In genomic region chr11:67455527-67455981, GRCm38 (mm10) we compare ENCODE assay signal across 8 mouse cellular contexts. TPM values are rescaled to one million over a fixed set of nuclear protein-coding genes. Genes with fewer than 3 reads are reported as not detected.
A peak's percentile ranks its signal among the peaks of the same experiment; 100 is the strongest.
DNase-seq lines count a peak whose midpoint lies in the region; ATAC-seq and TF ChIP-seq lines count a peak whose summit lies in the region.

No protein-coding gene starts in this region.

- H3K9ac ChIP-seq in intestine, postnatal 0 days (ENCODE audit: low read depth, low read length) = peak overlapping the region; percentile 53
- peak overlapping the region; percentile 74 for H3K9ac ChIP-seq in lung, embryonic 16.5 days (ENCODE audit: low read length)

- H3K4me3 ChIP-seq in erythroblast, embryonic 14.5 days (replicated peaks) = peak overlapping the region; percentile 38
- H3K4me3 ChIP-seq in intestine, postnatal 0 days (ENCODE audit: low read depth, low read length) = peak overlapping the region; percentile 68
- H3K4me3 ChIP-seq in lung, embryonic 16.5 days (ENCODE audit: low read length) = peak overlapping the region; percentile 60

- WGBS in intestine, postnatal 0 days = 1% methylated on average over 31 of the region's 42 CpGs
- under 1% methylated on average over 35 of the region's 42 CpGs for WGBS in lung, embryonic 16.5 days

- peaks cover 30% of the 10 kb centered on the region for H3K27me3 ChIP-seq in erythroblast, embryonic 14.5 days (ENCODE audit: control insufficient read depth)
- peaks cover 23% of the 10 kb centered on the region for H3K27me3 ChIP-seq in intestine, postnatal 0 days (replicated peaks; ENCODE audit: control insufficient read depth, insufficient read depth, low read length)
- H3K27me3 ChIP-seq in lung, embryonic 16.5 days (ENCODE audit: control insufficient read depth, insufficient read depth, low read depth, low read length) = peaks cover 7% of the 10 kb centered on the region; the same call in 1 of the 2 replicates

- 0 out of 2 replicates have a peak, but pooled peaks have one; percentile 0 for TF ChIP-seq CTCF in intestine, postnatal 0 days (IDR thresholded peaks at IDR 0.05; ENCODE audit: low read depth)

- H3K4me2 ChIP-seq in intestine, postnatal 0 days (replicated peaks; ENCODE audit: low read depth) = peak overlapping the region; percentile 96
- peak overlapping the region; percentile 85 for H3K4me2 ChIP-seq in lung, embryonic 16.5 days (ENCODE audit: low read depth, low read length)

- no peaks in the 10 kb centered on the region for H3K9me3 ChIP-seq in erythroblast, embryonic 14.5 days (ENCODE audit: control insufficient read depth, low read length)
- H3K9me3 ChIP-seq in intestine, postnatal 0 days (ENCODE audit: control insufficient read depth) = no peaks in the 10 kb centered on the region
- no peaks in the 10 kb centered on the region for H3K9me3 ChIP-seq in lung, embryonic 16.5 days (ENCODE audit: control insufficient read depth, low read length)

- H3K36me3 ChIP-seq in erythroblast, embryonic 14.5 days (ENCODE audit: control insufficient read depth) = no peaks in the 10 kb centered on the region
- H3K36me3 ChIP-seq in intestine, postnatal 0 days (ENCODE audit: control insufficient read depth, insufficient read depth) = no peaks in the 10 kb centered on the region
- no peaks in the 10 kb centered on the region for H3K36me3 ChIP-seq in lung, embryonic 16.5 days (ENCODE audit: control insufficient read depth, insufficient read depth, low read length)

- no peaks in the 10 kb centered on the region for H3K4me1 ChIP-seq in erythroblast, embryonic 14.5 days (ENCODE audit: control insufficient read depth)
- H3K4me1 ChIP-seq in intestine, postnatal 0 days (replicated peaks; ENCODE audit: control insufficient read depth, insufficient read depth, low read length) = no peaks in the 10 kb centered on the region
- peaks cover 20% of the 10 kb centered on the region for H3K4me1 ChIP-seq in lung, embryonic 16.5 days (replicated peaks; ENCODE audit: control insufficient read depth, insufficient read depth, low read length)

- peak; percentile 65 for DNase-seq in adrenal gland, postnatal 25 days
- DNase-seq in gastrocnemius, postnatal 10 days = peak; percentile 53
- DNase-seq in retina, embryonic 14.5 days (ENCODE audit: low spot score) = peak; percentile 56
- DNase-seq in MN1 (ENCODE audit: low spot score) = no peak

- H3K27ac ChIP-seq in intestine, postnatal 0 days (ENCODE audit: low read depth, low read length) = no peak overlapping the region
- no peak overlapping the region for H3K27ac ChIP-seq in lung, embryonic 16.5 days (ENCODE audit: low read length)

- ATAC-seq in erythroblast, adult 5-6 weeks (replicated peaks; ENCODE audit: low FRiP score, poor library complexity, severe bottlenecking) = no peak
- ATAC-seq in intestine, postnatal 0 days = no peak
- ATAC-seq in lung, embryonic 16.5 days (ENCODE audit: low read depth) = peak; percentile 44

RNA-seq across cellular contexts. Expression of gene Gas7, which starts 0.3 kb away (rescaled TPM):
- 0.01 and 0.06 TPM in 2 replicates for polyA plus RNA-seq in erythroblast, embryonic 14.5 days (2012)
- 7.5 and 8.6 TPM in 2 replicates for total RNA-seq in erythroblast, adult 5-6 weeks (2015; ENCODE audit: low replicate concordance)
- total RNA-seq in erythroblast, adult 5-6 weeks (2017; ENCODE audit: low replicate concordance) = 4.5 and 5.5 TPM in 2 replicates
- total RNA-seq in adrenal gland, postnatal 25 days (2021) = 36.1 and 36.7 TPM in 2 replicates
- total RNA-seq in gastrocnemius, postnatal 10 days (2021) = 10 to 100 TPM; 22.7 to 27.1 TPM
- 5.4 and 5.7 TPM in 2 replicates for polyA plus RNA-seq in intestine, postnatal 0 days (2015; fragmentation: Nextera tagmentation; extraction: Ambion mirVana)
- 11.7 and 13.5 TPM in 2 replicates for polyA plus RNA-seq in lung, embryonic 16.5 days (2015; fragmentation: Nextera tagmentation; extraction: Ambion mirVana)
